Mouse (Mus musculus) myocyte (in vitro differentiated cells): ENCODE data around the gene Afmid.

Experiments used
- CEBPB ChIP-seq: IDR thresholded peaks from 2 replicates; pipeline ENCODE4 v1.6.1; 2011; ENCODE audit warnings: mild to moderate bottlenecking, moderate library complexity; ENCODE audit not compliant: poor library complexity, insufficient read depth, severe bottlenecking
- E2F4 ChIP-seq: IDR thresholded peaks from one replicate; pipeline ENCODE4 v1.6.1; 2011; ENCODE audit warnings: mild to moderate bottlenecking, control low read depth, moderate library complexity; ENCODE audit not compliant: insufficient read depth
- MAX ChIP-seq: IDR thresholded peaks from one replicate; pipeline ENCODE4 v1.6.1; 2011; ENCODE audit warnings: low read depth, mild to moderate bottlenecking, control low read depth
- MYOD1 ChIP-seq, 3 experiments: IDR thresholded peaks; one replicate each; pipeline ENCODE4 v1.6.1; 2011; ENCODE audit warnings: control low read depth in 2 of 3, low read depth in 2 of 3, mild to moderate bottlenecking in 2 of 3, moderate library complexity in 1 of 3; ENCODE audit not compliant: insufficient read length in 2 of 3, control insufficient read depth in 1 of 3
- MYOG ChIP-seq, 3 experiments: IDR thresholded peaks; one replicate each; pipeline ENCODE4 v1.6.1; 2011; ENCODE audit warnings: control low read depth in 2 of 3, low read depth in 2 of 3, mild to moderate bottlenecking in 2 of 3; ENCODE audit not compliant: insufficient read length in 2 of 3, control insufficient read depth in 1 of 3, insufficient read depth in 1 of 3
- POLR2A ChIP-seq: IDR thresholded peaks from one replicate; pipeline ENCODE4 v1.6.1; 2011; ENCODE audit warnings: low read depth, mild to moderate bottlenecking, control low read depth, moderate library complexity; ENCODE audit not compliant: insufficient read length
- POLR2AphosphoS2 ChIP-seq: IDR thresholded peaks from one replicate; pipeline ENCODE4 v1.6.1; 2011; ENCODE audit warnings: low read depth, control low read depth; ENCODE audit not compliant: insufficient read length
- REST ChIP-seq: IDR thresholded peaks from one replicate; pipeline ENCODE4 v1.6.1; 2011; ENCODE audit warnings: mild to moderate bottlenecking, control low read depth, moderate library complexity; ENCODE audit not compliant: insufficient read depth, insufficient read length
- TCF3 ChIP-seq: IDR thresholded peaks from one replicate; pipeline ENCODE4 v1.6.1; 2011; ENCODE audit warnings: low read depth, control low read depth; ENCODE audit not compliant: insufficient read length
- USF1 ChIP-seq: IDR thresholded peaks from one replicate; pipeline ENCODE4 v1.6.1; 2011; ENCODE audit warnings: low read depth, mild to moderate bottlenecking, control low read depth, moderate library complexity

- peak; percentile 71 for TF ChIP-seq POLR2AphosphoS2
- TF ChIP-seq POLR2A, result peak; percentile 58
- TF ChIP-seq USF1, result no peak
- TF ChIP-seq MAX, result no peak
- TF ChIP-seq CEBPB, result no peak
- no peak for TF ChIP-seq REST
- TF ChIP-seq E2F4, result peak; percentile 6
- peak in 2 of 3 experiments; percentile 38 to 61 for TF ChIP-seq MYOD1 (IDR thresholded peaks at IDR 0.05; ENCODE audit: control insufficient read depth in 1 of 3, insufficient read length in 2 of 3, low read depth in 2 of 3)
- no peak for TF ChIP-seq TCF3
- TF ChIP-seq MYOG (IDR thresholded peaks at IDR 0.05; ENCODE audit: control insufficient read depth in 1 of 3, insufficient read depth in 1 of 3, insufficient read length in 2 of 3, low read depth in 2 of 3), result peak in 2 of 3 experiments; percentile 38 to 40
These were observed 15.2 kb upstream of the Afmid start for GRCm38 (mm10) chr11:117810401-117811046.
